Mouse (Mus musculus): Measurements from ENCODE around the gene Btc.

DNA sequence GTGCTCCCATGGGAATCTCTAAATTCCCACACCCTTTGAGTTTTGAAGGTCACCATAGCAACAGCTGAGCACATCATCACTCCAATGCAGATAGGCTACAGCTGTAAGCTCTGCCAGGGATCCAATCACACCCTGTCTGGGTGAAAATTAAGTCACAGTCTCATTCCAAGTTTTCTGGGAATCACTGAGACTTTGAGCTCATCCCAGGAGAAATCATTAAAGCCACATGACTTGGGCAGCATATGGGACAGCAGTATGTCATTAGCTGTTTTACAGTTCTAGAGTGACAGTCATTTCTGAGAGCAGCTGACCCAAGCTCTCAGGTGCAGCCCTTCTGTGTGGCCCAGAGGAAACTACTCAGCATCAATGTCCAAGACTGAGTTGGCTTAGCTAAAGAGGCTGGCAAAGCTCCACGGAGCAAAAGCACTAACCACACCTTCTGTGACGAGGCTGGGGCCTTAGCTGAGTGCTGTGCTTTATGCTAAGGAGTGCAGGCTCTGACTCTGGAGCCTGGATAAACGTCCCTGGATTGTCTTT is 42.3 kb upstream of the Btc start:
- no peak for TF ChIP-seq CTCF (IDR thresholded peaks at IDR 0.05; ENCODE audit: low read depth, low read length)
- TF ChIP-seq EP300 (IDR thresholded peaks at IDR 0.05; ENCODE audit: insufficient read depth, low read depth, low read length), result no peak
- TF ChIP-seq POLR2A (IDR thresholded peaks at IDR 0.05; ENCODE audit: insufficient read depth, low read length), result no peak

Data from ES-Bruce4 (cell line).